Mouse (Mus musculus) megakaryocyte, embryonic 14.5 days (primary cell): Measurements from ENCODE around the gene Bmp8a.

Source experiments
- FLI1 ChIP-seq: IDR thresholded peaks from 2 replicates; pipeline ENCODE4 v1.6.1; 2012; ENCODE audit warnings: low read length, inconsistent platforms, mixed read lengths
- GATA1 ChIP-seq: IDR thresholded peaks from 3 replicates; pipeline ENCODE4 v1.6.1; 2012; ENCODE audit warnings: mixed read lengths, low read length, inconsistent platforms, borderline replicate concordance

DNA sequence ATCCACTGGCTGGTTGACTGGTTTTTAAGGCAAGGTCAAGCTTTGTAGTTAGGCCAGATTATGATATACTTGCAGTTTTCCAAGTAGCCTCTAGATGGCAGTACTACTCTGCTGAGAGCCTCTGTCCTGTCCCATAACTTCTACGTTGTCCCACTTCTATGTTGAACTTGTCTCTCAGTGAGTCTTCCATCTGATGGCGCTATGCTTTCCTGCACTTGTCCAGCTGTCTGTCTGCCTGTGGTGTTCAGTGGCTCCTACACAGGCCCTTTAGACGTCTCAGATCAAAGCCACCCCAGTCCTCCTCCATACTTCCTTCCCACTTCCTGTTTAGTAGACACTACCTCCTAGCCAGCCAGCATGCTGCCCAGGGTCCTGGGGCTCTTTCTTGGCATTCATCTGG lies 37.3 kb downstream of the Bmp8a start:
- TF ChIP-seq GATA1 (no peak), FLI1 (no peak)
